Mouse (Mus musculus): ENCODE measurements at regions not wholly inside any gene's neighbourhood (a gene's known extent, or its start where the extent isn't known, plus 50 kb on each side); places are given as distances from the start of the nearest gene placed in this dataset.
A peak's percentile ranks its signal among the peaks of the same experiment; 100 is the strongest.

GRCm38 (mm10) chr5:58705561-58705960 lies 987.8 kb downstream of the Pcdh7 start:
- DNase-seq, result no peak

DNA sequence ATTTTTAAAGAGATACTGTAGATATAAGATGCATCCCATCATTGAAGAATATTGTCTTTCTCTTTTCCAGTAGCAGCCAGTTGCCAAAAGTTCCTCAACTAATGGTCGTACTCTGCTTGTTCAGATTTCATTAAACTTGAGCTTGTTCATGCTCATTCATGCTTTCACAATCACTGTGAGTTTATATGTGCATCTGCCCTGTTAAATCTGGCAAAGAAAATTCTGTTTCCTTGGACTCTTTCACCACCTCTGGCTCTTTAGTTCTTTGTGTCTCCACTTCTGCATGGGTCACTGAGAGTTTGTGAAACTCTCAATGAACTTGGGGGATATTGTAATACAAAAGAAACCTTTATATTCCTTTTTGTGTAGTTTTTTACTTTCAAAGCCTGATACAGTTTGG lies 994.6 kb downstream of the Pcdh7 start:
- no peak for DNase-seq

DNA sequence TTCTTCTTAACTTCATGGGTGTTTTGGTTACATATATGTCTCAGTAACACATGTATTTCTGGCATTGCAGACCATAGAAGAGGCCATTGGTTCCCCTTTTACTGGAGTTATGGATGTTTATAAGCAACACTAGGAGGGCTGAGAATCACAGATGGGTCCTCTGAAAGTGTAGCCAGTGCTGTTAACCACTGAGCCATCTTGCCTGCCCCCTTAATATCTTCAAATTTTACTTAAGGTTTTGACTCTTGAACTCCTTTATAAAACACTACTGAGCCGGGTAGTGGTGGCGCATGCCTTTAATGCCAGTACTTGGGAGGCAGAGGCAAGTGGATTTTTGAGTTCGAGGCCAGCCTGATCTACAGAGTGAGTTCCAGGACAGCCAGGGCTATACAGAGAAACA lies 1015.6 kb downstream of the Pcdh7 start:
- no peak for DNase-seq

GRCm38 (mm10) chr5:58733961-58734360 lies 1016.2 kb downstream of the Pcdh7 start:
- no peak for DNase-seq

GRCm38 (mm10) chr5:58736610-58737009 lies 1018.8 kb downstream of the Pcdh7 start:
- DNase-seq, result peak in 1 of 2 experiments; percentile 3

GRCm38 (mm10) chr5:58737264-58737883 lies 1019.6 kb downstream of the Pcdh7 start:
- DNase-seq, result no peak

DNA sequence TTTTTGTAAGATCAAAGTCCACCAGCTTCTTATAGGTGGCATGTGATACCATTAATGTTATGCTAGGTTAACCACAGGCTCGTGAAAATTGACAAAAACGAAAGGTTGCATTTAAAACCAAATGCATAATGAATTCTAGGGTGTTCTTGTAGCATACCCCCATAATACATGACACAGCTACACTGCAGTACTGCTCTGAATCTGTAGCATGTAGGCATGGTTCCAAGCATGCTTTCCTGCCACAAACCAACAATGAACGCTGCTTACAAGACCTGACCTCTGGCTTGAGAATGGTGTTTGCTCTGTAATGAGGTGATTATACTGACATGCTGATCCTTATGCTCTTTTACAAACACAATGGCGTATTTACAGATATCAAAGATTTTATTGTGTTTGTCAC lies 1020.3 kb downstream of the Pcdh7 start:
- no peak for DNase-seq

DNA sequence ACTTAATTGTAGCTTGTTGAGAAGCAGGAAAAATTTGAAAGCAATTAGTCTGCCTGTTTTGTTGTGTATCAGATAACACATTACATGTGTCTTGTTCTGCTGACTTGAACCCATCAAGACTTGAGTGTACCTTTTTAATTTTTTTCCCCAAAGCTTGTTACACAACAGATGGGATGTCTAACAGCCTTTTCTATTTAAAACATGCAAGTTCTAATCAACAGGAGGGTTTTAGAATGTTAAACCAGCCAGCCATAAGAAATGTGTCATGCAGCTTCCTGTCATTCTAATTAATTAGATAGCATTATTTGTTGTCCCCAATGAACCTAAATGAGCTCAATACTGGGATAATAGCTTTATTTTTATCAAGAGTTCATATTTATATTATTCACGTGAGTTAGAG lies 1023.0 kb downstream of the Pcdh7 start:
- DNase-seq, result no peak

- DNase-seq, result no peak
Observed at GRCm38 (mm10) chr5:58747684-58748083, 1029.9 kb downstream of the Pcdh7 start.

DNA sequence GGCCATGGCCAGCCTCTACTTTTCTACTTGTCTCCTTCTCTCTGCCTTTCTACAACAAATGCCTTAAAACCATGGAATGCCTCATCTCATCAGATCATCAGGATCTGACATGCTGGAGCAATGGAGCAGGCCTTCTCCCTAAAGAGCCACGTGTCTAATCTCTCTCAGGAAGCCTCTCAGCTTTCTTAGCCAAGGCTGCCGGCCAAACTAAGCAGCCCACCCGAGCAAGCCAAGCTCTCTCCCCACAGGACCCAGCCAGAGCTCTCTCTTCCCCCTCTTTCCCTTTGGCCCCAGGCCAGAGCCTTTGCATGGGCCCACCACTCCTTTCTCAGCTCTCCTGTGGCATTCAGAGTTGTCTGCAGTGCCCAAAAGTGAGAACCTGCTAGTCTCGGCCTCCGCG lies 1034.0 kb downstream of the Pcdh7 start:
- no peak for DNase-seq

Data from thymus, postnatal 36 days (tissue).